Mouse (Mus musculus) liver, adult (tissue): ENCODE data around the gene Cfap221.

Source experiments
- GATA4 ChIP-seq: IDR thresholded peaks from 2 replicates; pipeline ENCODE4 v1.6.1; 2014; ENCODE audit warnings: mild to moderate bottlenecking, low read length; ENCODE audit not compliant: insufficient replicate concordance

Cfap221 gene

GRCm38 (mm10) chr1:119953456-119953855 lies 43.6 kb downstream of the Cfap221 start:
- no peak for TF ChIP-seq GATA4

- no peak for TF ChIP-seq GATA4
Observed at GRCm38 (mm10) chr1:119950086-119950485, 46.9 kb downstream of the Cfap221 start.

- no peak for TF ChIP-seq GATA4
Observed at GRCm38 (mm10) chr1:119936861-119937260, 60.2 kb downstream of the Cfap221 start.

- no peak for TF ChIP-seq GATA4
Observed at GRCm38 (mm10) chr1:119931421-119932150, 65.4 kb downstream of the Cfap221 start.

GRCm38 (mm10) chr1:119929715-119930114 lies 67.3 kb downstream of the Cfap221 start:
- TF ChIP-seq GATA4: no peak

GRCm38 (mm10) chr1:119919299-119919698 lies 77.7 kb downstream of the Cfap221 start:
- TF ChIP-seq GATA4: no peak

GRCm38 (mm10) chr1:119916823-119917371 lies 80.1 kb downstream of the Cfap221 start:
- TF ChIP-seq GATA4: no peak

- no peak for TF ChIP-seq GATA4
Observed at GRCm38 (mm10) chr1:119912953-119913814, 83.8 kb downstream of the Cfap221 start, which contains the start of gene Tmem177. Tmem177 (minus strand) TSS chr1:119913208.

- TF ChIP-seq GATA4: no peak
Observed at GRCm38 (mm10) chr1:119907206-119907748, 89.8 kb downstream of the Cfap221 start.

GRCm38 (mm10) chr1:119903231-119903620 lies 93.8 kb downstream of the Cfap221 start:
- no peak for TF ChIP-seq GATA4

- no peak for TF ChIP-seq GATA4
Observed at GRCm38 (mm10) chr1:119902551-119903230, 94.3 kb downstream of the Cfap221 start.

GRCm38 (mm10) chr1:119899195-119900123 lies 97.6 kb downstream of the Cfap221 start:
- no peak for TF ChIP-seq GATA4

GRCm38 (mm10) chr1:119894936-119895335 lies 102.1 kb downstream of the Cfap221 start:
- no peak for TF ChIP-seq GATA4

- TF ChIP-seq GATA4: no peak
Observed at GRCm38 (mm10) chr1:119893600-119893999, 103.4 kb downstream of the Cfap221 start.

GRCm38 (mm10) chr1:119892933-119893332 lies 104.1 kb downstream of the Cfap221 start:
- no peak for TF ChIP-seq GATA4
